Mouse (Mus musculus) ovary, postnatal 36 days (tissue): ENCODE measurements around the gene Pcbp1.
"Not testable (repeated sequence)": the region's sequence is repeated elsewhere in the genome, so short reads cannot be mapped to it uniquely, and the experiment has no call there.

ENCODE experiments used
- DNase-seq: peaks from one replicate; pipeline ENCODE4 v3.0.0; 2022; ENCODE audit warnings: low spot score, mixed read lengths

Pcbp1 gene

GRCm38 (mm10) chr6:86526032-86526960, at the start of gene Pcbp1:
TSS of gene Pcbp1 (minus strand) at chr6:86526321.
- peak; percentile 99 for DNase-seq

DNA sequence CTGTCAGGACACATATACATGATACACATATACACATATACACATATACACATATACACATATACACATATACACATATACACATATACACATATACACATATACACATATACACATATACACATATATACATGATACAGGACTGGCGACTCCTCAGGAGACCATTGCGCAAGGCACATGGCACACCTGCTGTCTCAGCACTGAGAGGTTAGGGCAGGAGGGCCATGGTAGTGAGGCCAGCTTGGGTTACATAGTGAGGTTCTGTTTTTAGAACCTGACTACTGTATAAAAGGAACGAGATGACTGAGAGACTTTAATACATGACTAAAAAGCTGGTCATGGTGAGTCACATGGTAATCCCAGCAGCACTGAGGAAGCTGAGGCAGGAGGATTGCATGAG, 48.4 kb upstream of the Pcbp1 start:
- DNase-seq = no peak

GRCm38 (mm10) chr6:86570830-86571229, 44.7 kb upstream of the Pcbp1 start:
- DNase-seq = no peak

DNA sequence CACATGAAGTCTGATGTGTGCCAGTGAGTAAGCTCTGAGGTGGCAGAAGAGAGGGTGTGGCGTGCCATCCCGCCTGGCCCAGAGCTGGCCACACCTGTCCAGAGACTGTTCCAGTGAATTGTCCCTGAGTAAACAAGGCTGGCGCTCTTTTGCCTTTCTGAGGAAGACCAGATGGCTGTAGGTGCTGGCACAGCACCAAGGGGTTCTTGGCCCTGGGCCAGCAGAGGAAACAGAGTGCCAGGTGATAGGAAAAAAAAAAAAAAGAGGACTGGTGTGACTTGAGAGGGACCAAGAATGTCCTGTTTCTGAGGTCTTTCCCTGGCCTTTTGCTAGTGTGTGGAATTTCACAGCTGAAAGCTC, 43.3 kb upstream of the Pcbp1 start:
- peak; percentile 33 for DNase-seq

GRCm38 (mm10) chr6:86568816-86569460, 42.8 kb upstream of the Pcbp1 start:
- DNase-seq = no peak

DNA sequence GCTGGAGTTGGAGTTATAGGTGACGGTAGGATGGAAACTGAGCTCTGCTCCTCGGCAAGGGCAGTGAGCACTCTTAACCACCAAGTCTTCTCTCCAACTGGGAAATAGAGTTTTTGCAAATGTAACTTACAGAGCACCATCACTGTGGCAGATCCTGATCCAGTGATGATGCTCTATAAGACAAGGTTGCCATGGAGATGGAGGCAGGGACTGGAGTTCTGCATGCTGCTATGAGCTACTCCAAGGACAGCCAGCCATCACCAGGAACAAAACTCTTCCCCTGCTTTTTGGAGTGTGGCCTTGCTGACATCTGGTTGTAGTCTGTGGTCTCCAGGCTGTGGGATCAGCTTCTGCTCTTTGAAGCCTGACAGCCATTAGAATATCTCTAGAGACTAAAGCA, 39.7 kb upstream of the Pcbp1 start:
- no peak for DNase-seq

DNA sequence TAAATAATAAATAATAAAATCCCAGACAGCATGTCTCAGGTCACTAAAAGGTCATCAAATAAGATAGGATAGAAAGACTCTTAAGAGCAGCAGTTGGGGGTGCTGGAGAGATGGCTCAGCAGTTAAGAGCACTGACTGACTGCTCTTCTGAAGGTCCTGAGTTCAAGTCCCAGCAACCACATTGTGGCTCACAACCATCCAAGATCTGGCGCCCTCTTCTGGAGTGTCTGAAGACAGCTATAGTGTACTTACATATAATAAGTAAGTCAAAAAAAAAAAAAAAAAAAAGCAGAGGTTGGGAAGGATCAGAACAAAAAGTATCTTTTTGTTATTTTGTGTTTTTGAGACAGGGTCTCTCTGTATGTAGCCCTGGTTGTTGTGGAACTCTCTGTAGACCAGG, 31.1 kb upstream of the Pcbp1 start:
- DNase-seq = not testable (repeated sequence)

DNA sequence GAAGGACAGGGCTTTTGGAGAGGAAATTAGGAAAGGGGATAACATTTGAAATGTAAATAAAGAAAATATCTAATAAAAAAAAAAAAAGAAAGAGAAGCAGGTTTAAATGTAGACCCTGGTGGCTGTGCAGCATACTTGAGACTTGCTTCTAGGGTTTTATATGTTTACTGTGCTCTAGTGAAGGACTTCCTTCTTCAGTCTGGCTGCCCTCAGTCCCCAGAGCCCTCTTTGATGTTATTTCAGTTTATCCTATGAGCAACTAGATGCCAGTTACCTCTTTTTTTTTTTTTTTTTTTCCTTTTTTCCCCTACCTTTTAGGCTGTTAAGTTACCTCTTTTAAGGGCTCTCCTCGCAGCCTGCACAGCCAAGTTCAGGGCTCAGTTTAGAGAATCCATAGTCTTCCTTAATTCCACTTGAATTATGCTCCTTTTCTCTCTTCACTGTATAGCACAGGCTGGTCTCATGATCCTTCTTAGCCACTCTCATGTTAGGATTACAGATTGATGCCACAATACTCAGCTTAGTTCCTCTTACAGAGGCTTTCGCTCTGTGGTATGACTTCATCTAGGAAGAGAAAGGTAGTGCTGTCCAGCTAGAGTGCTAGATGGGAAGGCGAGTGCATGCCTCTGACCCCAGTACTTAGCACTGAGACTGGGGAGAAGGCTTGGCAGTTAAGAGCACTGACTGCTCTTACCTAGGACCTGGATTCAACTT, 30.4 kb upstream of the Pcbp1 start:
- no peak for DNase-seq

- no peak for DNase-seq
Measured at GRCm38 (mm10) chr6:86550587-86550986, 24.5 kb upstream of the Pcbp1 start.

GRCm38 (mm10) chr6:86547880-86548367, 21.8 kb upstream of the Pcbp1 start:
- DNase-seq = no peak

GRCm38 (mm10) chr6:86547228-86547755, 21.2 kb upstream of the Pcbp1 start:
- no peak for DNase-seq

DNA sequence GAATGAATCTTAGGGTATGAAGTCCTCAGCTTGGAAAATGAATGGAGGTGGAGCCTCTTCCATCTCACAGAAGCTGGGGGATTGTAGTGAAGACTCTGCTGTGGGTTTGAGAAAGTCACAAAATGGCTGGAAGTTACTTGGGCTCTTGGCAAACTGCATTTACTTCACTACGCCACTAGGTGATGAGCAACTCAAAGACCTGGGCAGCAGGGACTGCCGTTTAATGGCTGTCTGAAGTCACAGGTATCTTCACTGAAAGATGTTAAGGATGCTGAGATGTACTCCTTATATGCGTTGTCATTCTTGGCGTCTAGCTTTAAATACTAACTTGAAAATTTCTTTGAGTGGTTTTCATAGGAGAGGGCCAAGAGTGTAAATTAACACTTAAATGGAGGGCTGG, 19.1 kb upstream of the Pcbp1 start:
- DNase-seq = no peak

DNA sequence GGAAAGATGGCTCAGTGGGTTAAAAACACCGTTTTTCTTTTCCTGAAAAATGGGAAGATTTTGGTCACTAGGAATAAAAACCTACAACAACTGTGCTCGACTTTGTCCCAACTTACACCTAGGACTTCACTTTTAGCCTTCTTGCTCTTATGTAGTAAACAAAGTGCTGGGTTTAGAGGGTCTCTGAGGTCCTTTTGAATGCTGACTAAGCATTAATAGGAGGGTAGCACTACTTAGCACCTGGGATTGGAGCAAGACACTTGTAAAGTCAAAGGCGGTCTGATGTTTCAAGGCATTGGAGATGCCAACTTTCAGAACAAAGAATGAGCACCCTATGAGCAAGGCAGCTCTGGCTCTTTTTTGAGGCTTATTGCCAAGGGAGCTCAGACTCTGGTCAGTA, 17.7 kb upstream of the Pcbp1 start:
- no peak for DNase-seq

- no peak for DNase-seq
Measured at GRCm38 (mm10) chr6:86543060-86543459, 16.9 kb upstream of the Pcbp1 start.

GRCm38 (mm10) chr6:86541650-86542049, 15.5 kb upstream of the Pcbp1 start:
- no peak for DNase-seq

DNA sequence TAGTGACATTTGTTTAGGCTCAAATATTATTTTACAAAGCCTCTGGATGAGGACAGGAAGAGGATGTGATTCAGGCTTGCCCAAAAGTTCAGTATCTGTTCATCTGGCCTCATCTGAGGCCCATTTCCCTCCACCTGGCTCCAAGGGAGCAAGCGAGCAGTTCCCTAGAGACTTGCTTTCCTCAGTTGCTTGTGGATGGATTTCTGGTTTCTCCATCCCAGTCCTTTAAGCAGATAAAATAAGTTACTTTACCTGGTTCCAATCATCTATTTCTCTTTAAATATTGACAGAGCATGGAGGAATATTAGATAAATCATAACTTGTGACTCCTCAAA, 2.3 kb upstream of the Pcbp1 start:
- no peak for DNase-seq

DNA sequence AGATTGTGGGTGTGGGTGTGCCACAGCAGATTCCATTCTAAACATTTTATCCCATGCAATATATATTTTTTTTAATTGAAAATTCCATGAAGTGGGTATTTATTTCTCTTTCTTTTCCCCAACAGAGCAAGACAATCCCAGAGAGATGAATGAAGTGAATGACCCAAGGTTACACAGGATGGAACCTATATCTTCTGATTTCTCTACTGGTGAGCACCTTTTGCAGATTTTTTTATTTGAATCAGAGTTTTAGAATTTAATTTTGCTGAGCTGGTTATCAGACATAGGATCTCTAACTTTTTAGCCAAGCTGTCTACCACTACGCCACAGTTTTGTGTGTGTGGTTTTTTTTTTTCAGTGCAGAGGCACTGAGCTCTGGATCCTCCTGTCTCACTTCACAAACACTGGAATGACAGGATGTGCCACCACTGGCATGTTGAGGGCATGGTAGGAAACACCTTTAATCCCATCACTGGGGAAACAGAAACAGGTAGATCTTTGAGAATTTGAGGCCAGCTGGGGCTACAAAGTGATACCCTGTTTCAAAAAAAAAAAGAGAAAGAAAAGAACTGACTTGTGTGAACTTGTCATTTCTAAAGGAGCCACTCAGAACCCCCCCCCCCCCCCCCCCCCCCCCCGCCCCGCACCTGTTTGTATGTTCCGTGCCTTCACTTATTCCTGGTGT, 1.8 kb upstream of the Pcbp1 start:
- DNase-seq = no peak

DNA sequence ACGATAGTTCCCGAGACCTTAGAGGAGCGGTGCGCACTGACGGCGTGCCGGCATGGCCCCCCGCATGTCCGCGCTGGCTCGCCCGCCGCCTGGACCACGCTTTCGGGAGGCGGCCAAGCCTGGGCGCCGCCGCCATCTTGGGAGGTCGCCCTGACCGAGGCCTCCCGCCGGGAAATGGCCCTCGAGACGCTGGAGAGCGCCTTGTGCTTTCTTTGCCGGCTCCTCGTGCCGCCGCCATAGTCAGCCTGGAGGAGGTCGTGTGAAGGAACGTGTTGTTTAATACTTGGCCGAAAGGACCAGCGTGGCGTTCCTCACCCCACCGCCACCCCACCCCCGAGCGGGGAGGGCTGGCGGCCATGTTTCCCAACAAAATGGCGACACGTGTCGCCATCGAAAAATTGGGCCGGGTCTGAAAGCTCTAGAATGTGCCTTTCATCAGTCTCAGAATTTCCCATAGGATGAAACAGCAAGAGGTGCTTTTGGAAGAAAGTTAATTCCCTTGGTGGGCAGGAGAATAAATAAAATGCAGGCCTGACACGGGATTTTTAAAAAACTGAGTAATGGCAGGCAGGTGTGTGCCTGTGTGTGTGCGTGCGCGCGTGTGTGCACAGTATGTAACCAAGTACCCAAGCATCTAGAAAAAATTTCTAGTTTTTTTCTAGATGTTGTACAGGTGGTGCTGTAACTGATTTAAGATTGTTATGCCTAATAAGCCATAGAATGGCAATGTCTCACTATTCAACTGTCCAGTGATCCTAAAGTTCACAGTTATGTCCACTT, 1.0 kb upstream of the Pcbp1 start:
- peak; percentile 86 for DNase-seq

GRCm38 (mm10) chr6:86525646-86526031, 482 bp downstream of the Pcbp1 start:
- no peak for DNase-seq

- peak; percentile 63 for DNase-seq
Measured at GRCm38 (mm10) chr6:86524879-86525645, 1.1 kb downstream of the Pcbp1 start.
